Comparison of ENCODE assay signal across 18 mouse cellular contexts in the genomic region with DNA sequence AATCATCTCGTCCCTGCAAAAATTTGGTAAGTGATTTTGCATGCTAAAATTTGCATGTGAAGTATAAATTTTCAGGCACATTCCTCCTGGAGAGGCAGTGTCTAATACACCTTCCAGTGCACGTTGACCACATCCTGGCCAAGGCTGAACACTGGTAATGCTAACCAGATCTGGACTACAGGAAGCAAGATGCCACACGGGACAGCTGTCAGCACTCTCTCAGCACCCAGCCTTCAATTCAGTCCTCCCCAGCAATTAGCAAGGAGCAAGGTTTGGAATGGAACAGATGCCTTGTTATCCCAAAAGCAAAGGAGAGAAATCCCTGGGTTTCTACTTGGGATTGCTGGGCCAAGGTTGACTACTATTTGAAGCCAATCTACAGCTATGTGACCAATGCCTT.
"Had no signal": no experiment of that assay in that cellular context is flagged by ENCODE, and none has a peak within 500 bp of the region (broad histone marks: within the 10 kb centered on the region; RNA-seq: fewer than 3 reads in every experiment).

No protein-coding gene starts in this region.

- H3K36me3 ChIP-seq: limb, embryonic 15.5 days; lung, embryonic 15.5 days; midbrain, embryonic 10.5 days; midbrain, embryonic 13.5 days had no signal

- H3K4me3 ChIP-seq: limb, embryonic 15.5 days; lung, embryonic 15.5 days; megakaryocyte, embryonic 14.5 days; midbrain, embryonic 10.5 days; midbrain, embryonic 13.5 days had no signal

- H3K4me1 ChIP-seq: limb, embryonic 15.5 days; lung, embryonic 15.5 days; megakaryocyte, embryonic 14.5 days; midbrain, embryonic 10.5 days; midbrain, embryonic 13.5 days had no signal

- H3K9me3 ChIP-seq: limb, embryonic 15.5 days; lung, embryonic 15.5 days; megakaryocyte, embryonic 14.5 days; midbrain, embryonic 10.5 days; midbrain, embryonic 13.5 days had no signal

- H3K4me2 ChIP-seq: limb, embryonic 15.5 days; liver, embryonic 11.5 days; lung, embryonic 15.5 days; midbrain, embryonic 13.5 days had no signal

- DNase-seq: kidney, adult 18-20 months; kidney, adult 9 months; kidney, postnatal 14 days; kidney, postnatal 4 days; left cerebral cortex, postnatal 4 days; liver, postnatal 0 days; lung, postnatal 10 days; lung, postnatal 36 days; thymus, adult 2 months; thymus, postnatal 14 days had no signal

- H3K27me3 ChIP-seq: limb, embryonic 15.5 days; lung, embryonic 15.5 days; megakaryocyte, embryonic 14.5 days; midbrain, embryonic 13.5 days had no signal

- H3K27ac ChIP-seq: limb, embryonic 15.5 days; liver, embryonic 14.5 days; lung, embryonic 15.5 days; midbrain, embryonic 10.5 days; midbrain, embryonic 13.5 days; stomach, postnatal 0 days had no signal
